Mouse (Mus musculus): Measurements from ENCODE around the gene Rasgrp4. TPM values are rescaled to one million over a fixed set of nuclear protein-coding genes. Genes with fewer than 3 reads are reported as not detected.
A peak's percentile ranks its signal among the peaks of the same experiment; 100 is the strongest.

Gene Rasgrp4
- total and polyA plus RNA-seq, 3 experiments, result 0.46 to 1.9 TPM; not detected in 1

DNA sequence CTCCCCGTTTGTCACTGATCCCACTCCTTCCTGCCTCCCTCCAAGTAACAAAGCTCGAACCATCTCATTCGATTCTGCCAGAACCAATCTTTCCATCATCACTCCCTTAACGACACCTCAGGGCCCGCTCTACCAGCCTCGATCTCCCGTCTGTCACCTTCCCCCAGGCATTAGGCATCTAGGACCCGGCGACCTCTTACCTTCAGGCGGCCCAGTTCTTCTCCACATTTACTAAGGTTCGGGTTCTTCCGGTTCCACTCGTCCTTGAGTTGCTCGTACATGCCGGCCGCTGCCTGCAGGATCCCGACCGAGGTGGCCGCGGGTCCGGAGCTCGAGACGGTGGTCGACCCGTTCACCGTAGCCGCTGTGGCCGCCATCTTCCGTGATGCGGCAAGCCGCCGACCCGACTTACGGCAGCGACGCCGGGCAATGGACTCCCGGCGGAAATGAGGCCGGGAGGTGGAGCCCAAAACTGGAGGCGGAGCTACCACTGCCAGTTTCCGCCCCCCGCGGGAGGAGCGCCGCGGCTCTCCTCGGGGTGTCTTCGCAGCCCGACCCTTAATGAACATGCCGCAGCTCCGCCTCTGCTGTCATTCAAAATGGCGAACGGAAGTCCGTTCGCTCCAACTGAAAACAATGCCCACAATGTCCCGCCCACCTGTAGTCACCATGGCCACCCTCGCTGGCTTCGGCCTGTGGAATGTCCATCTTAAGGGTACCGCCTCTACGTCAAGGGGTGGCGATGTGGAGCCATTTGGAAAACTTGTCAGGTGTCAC is 45.6 kb downstream of the Rasgrp4 start, which contains the start of gene Psmd8:
Gene Psmd8 (minus strand): TSS at position 625 of the 777 bp plus-strand sequence.
- H3K4me3 ChIP-seq (ENCODE audit: control insufficient read depth in 1 of 2, insufficient read depth in 1 of 2, low read depth in 2 of 2, low read length in 2 of 2), result peak within 1 kb of the TSS; percentile 90 to 97
- peak within 1 kb of the TSS; percentile 82 for H3K9ac ChIP-seq (ENCODE audit: control insufficient read depth, low read depth, low read length, poor library complexity, severe bottlenecking)
- H3K27ac ChIP-seq (ENCODE audit: control insufficient read depth, low read depth, low read length), result peak within 1 kb of the TSS; percentile 23
- DNase-seq (ENCODE audit: low read depth, low spot score), result peak; percentile 98
- H3K4me1 ChIP-seq (ENCODE audit: control insufficient read depth in 1 of 2, insufficient read depth in 2 of 2, low read length in 2 of 2), result peaks cover 0 to 15% of the 10 kb centered on the region in 2 experiments; a peak in 3 of 4 replicates
- no peaks in the 10 kb centered on the region for H3K9me3 ChIP-seq (replicated peaks; ENCODE audit: insufficient read depth, low read length)
- peaks cover 23% of the 10 kb centered on the region for H3K79me2 ChIP-seq (ENCODE audit: control insufficient read depth, insufficient read depth, low read length, poor library complexity)
- peaks cover 0 to 6% of the 10 kb centered on the region in 2 experiments for H3K36me3 ChIP-seq (ENCODE audit: control insufficient read depth in 1 of 2, insufficient read depth in 2 of 2, low read length in 2 of 2)
- H3K27me3 ChIP-seq (ENCODE audit: control insufficient read depth in 1 of 2, insufficient read depth in 2 of 2, low read length in 2 of 2), result no peaks in the 10 kb centered on the region
- TF ChIP-seq HCFC1 (IDR thresholded peaks at IDR 0.05; ENCODE audit: low read depth, low read length) (peak; percentile 87), POLR2A (IDR thresholded peaks at IDR 0.05; ENCODE audit: control insufficient read depth in 1 of 2, insufficient read depth in 1 of 2, low read depth in 1 of 2, low read length in 2 of 2, poor library complexity in 1 of 2) (peak; percentile 92 to 93), RCOR1 (IDR thresholded peaks at IDR 0.05; ENCODE audit: low read depth, low read length) (no peak), USF1 (IDR thresholded peaks at IDR 0.05; ENCODE audit: low read depth, low read length) (no peak), ZKSCAN1 (IDR thresholded peaks at IDR 0.05; ENCODE audit: low read depth, low read length) (no peak), GABPA (IDR thresholded peaks at IDR 0.05; ENCODE audit: low read depth, low read length) (no peak), BHLHE40 (IDR thresholded peaks at IDR 0.05; ENCODE audit: borderline replicate concordance, low read depth, low read length) (no peak), GATA1 (IDR thresholded peaks at IDR 0.05; ENCODE audit: low read depth, low read length) (no peak), ETS1 (IDR thresholded peaks at IDR 0.05; ENCODE audit: low read depth, low read length) (no peak), ZC3H11A (IDR thresholded peaks at IDR 0.05; ENCODE audit: low read depth, low read length) (no peak), MAFK (IDR thresholded peaks at IDR 0.05; ENCODE audit: borderline replicate concordance, low read depth, low read length) (no peak), CHD1 (IDR thresholded peaks at IDR 0.05; ENCODE audit: low read depth, low read length) (no peak), JUND (IDR thresholded peaks at IDR 0.05; ENCODE audit: low read depth, low read length) (no peak), NELFE (IDR thresholded peaks at IDR 0.05; ENCODE audit: low read depth, low read length) (peak; percentile 94), CTCF (IDR thresholded peaks at IDR 0.05 in 2 of 3, conservative IDR thresholded peaks at IDR 0.05 in 1 of 3; ENCODE audit: control insufficient read depth in 1 of 3, insufficient read depth in 1 of 3, low read depth in 2 of 3, low read length in 3 of 3, poor library complexity in 1 of 3, severe bottlenecking in 1 of 3) (0 out of 6 replicates have a peak, but pooled peaks of 1 of the 3 experiments have one; percentile 11), ZMIZ1 (IDR thresholded peaks at IDR 0.05; ENCODE audit: low read depth, low read length) (peak; percentile 61; the same call in 1 of the 2 replicates), CHD2 (IDR thresholded peaks at IDR 0.05; ENCODE audit: low read length) (no peak), TBP (IDR thresholded peaks at IDR 0.05; ENCODE audit: low read depth, low read length) (peak; percentile 67; the same call in 1 of the 2 replicates), MXI1 (IDR thresholded peaks at IDR 0.05; ENCODE audit: low read depth, low read length) (peak; percentile 81), MAZ (IDR thresholded peaks at IDR 0.05; ENCODE audit: low read depth, low read length) (no peak; the same call in 1 of the 2 replicates), RAD21 (IDR thresholded peaks at IDR 0.05; ENCODE audit: low read depth, low read length) (no peak; the same call in 1 of the 2 replicates), POLR2AphosphoS2 (IDR thresholded peaks at IDR 0.05; ENCODE audit: low read length) (peak; percentile 91), USF2 (IDR thresholded peaks at IDR 0.05; ENCODE audit: borderline replicate concordance in 1 of 2, insufficient read depth in 1 of 2, low read depth in 1 of 2, low read length in 2 of 2) (no peak), NRF1 (IDR thresholded peaks at IDR 0.05; ENCODE audit: insufficient read depth, low read depth, low read length, poor library complexity, severe bottlenecking) (peak; percentile 18; the same call in 1 of the 2 replicates), TAL1 (IDR thresholded peaks at IDR 0.05; ENCODE audit: low read length) (no peak), EP300 (IDR thresholded peaks at IDR 0.05; ENCODE audit: low read depth in 1 of 2, low read length in 2 of 2) (peak in 1 of 2 experiments; percentile 42; a peak in 2 of 4 replicates), ELF1 (IDR thresholded peaks at IDR 0.05; ENCODE audit: low read depth, low read length) (peak; percentile 80), POLR2AphosphoS5 (IDR thresholded peaks at IDR 0.05; ENCODE audit: borderline replicate concordance, low read depth, low read length) (no peak), SMC3 (IDR thresholded peaks at IDR 0.05; ENCODE audit: low read depth, low read length) (no peak), UBTF (IDR thresholded peaks at IDR 0.05; ENCODE audit: borderline replicate concordance, insufficient read depth, low read depth, low read length) (peak; percentile 3; the same call in 1 of the 2 replicates), TCF12 (IDR thresholded peaks at IDR 0.05; ENCODE audit: low read depth, low read length) (peak; percentile 56), SIN3A (IDR thresholded peaks at IDR 0.05; ENCODE audit: low read length) (peak; percentile 73), ZNF384 (IDR thresholded peaks at IDR 0.05; ENCODE audit: low read depth, low read length) (no peak), MAX (IDR thresholded peaks at IDR 0.05; ENCODE audit: low read length) (peak; percentile 79), KAT2A (conservative IDR thresholded peaks at IDR 0.05; ENCODE audit: low read depth, low read length) (no peak; the same call in 1 of the 2 replicates), E2F4 (IDR thresholded peaks at IDR 0.05; ENCODE audit: borderline replicate concordance, low read depth, low read length) (no peak)
